Mouse (Mus musculus) limb, embryonic 14.5 days (tissue): ENCODE data around the gene Clasp1. TPM values are rescaled to one million over a fixed set of nuclear protein-coding genes. Genes with fewer than 3 reads are reported as not detected.
A peak's percentile ranks its signal among the peaks of the same experiment; 100 is the strongest.

Experiments
- ATAC-seq: fragments of 200-750 bp; cut with Nextera tagmentation; 2 replicates; pipeline ENCODE4 v1.8.0; 2017; ENCODE audit warnings: low read depth, moderate number of reproducible peaks, moderate TSS enrichment; ENCODE audit not compliant: low FRiP score
- DNase-seq: peaks from one replicate; pipeline ENCODE4 v3.0.0-alpha.2; 2015; ENCODE audit warnings: low spot score
- H3K27ac ChIP-seq: fragments of 300-500 bp; sonication (generic); replicated peaks from 2 replicates; pipeline ENCODE4 v1.5.1; 2014; ENCODE audit warnings: low read depth, mild to moderate bottlenecking, low read length, moderate library complexity, mixed read lengths
- H3K27me3 ChIP-seq: fragments of 300-500 bp; sonication (generic); 2 replicates; pipeline ENCODE4 v1.6.1; 2014; ENCODE audit warnings: low read length, mixed read lengths; ENCODE audit not compliant: control insufficient read depth, insufficient read depth
- H3K36me3 ChIP-seq: fragments of 300-500 bp; sonication (generic); 2 replicates; pipeline ENCODE4 v1.6.1; 2014; ENCODE audit warnings: mild to moderate bottlenecking, low read length, moderate library complexity, mixed read lengths; ENCODE audit not compliant: control insufficient read depth, insufficient read depth
- H3K4me1 ChIP-seq: fragments of 300-500 bp; sonication (generic); 2 replicates; pipeline ENCODE4 v1.6.1; 2014; ENCODE audit warnings: antibody characterized with exemption, low read length, mixed read lengths; ENCODE audit not compliant: control insufficient read depth, insufficient read depth
- H3K4me2 ChIP-seq: fragments of 300-500 bp; sonication (generic); replicated peaks from 2 replicates; pipeline ENCODE4 v1.6.1; 2014; ENCODE audit warnings: low read depth, mild to moderate bottlenecking, low read length, moderate library complexity; ENCODE audit not compliant: severe bottlenecking
- H3K4me3 ChIP-seq: fragments of 300-500 bp; sonication (generic); replicated peaks from 2 replicates; pipeline ENCODE4 v1.5.1; 2014; ENCODE audit warnings: low read length
- H3K9ac ChIP-seq: fragments of 300-500 bp; sonication (generic); 2 replicates; pipeline ENCODE4 v1.6.1; 2014; ENCODE audit warnings: mild to moderate bottlenecking, low read depth, low read length, moderate library complexity; ENCODE audit not compliant: severe bottlenecking
- H3K9me3 ChIP-seq: fragments of 300-500 bp; sonication (generic); 2 replicates; pipeline ENCODE4 v1.6.1; 2016; ENCODE audit warnings: low read length; ENCODE audit not compliant: control insufficient read depth
- POLR2A ChIP-seq: fragments of 200-500 bp; IDR thresholded peaks from 2 replicates; pipeline ENCODE4 v1.8.0; 2012; ENCODE audit warnings: inconsistent platforms, mild to moderate bottlenecking, moderate library complexity, borderline replicate concordance; ENCODE audit not compliant: insufficient read depth, insufficient read length; ENCODE audit errors: extremely low read depth
- whole genome bisulfite sequencing: fragments of 180-500 bp; shearing (Covaris S2); extraction: QIAGEN DNeasy Blood & Tissue Kit; methylation state at CpG from one replicate; pipeline ENCODE4 v1.1.7; 2014; 5-methylcytosine and 5-hydroxymethylcytosine counted together
- polyA plus RNA-seq, 2 experiments: library from polyadenylated mRNA; depleted of rRNA in 1 of 2; stranded (reverse) in 1 of 2; unstranded in 1 of 2; fragments of >200 nt; fragmentation: Nextera tagmentation in 1 of 2; extraction: Ambion mirVana in 1 of 2; gene quantifications; 2 replicates each; pipeline versions ENCODE4 v1.2.1 to v1.2.3; 2012 to 2014

Clasp1 gene
- polyA plus RNA-seq, 2 experiments: 47.8 to 48.5 TPM

- WGBS: 78% methylated on average over 3 of the region's 3 CpGs
- Histone ChIP-seq H3K9me3 (no peaks in the 10 kb centered on the region), H3K4me3 (no peak overlapping the region), H3K4me2 (no peak overlapping the region), H3K9ac (no peak overlapping the region), H3K27me3 (no peaks in the 10 kb centered on the region), H3K4me1 (no peaks in the 10 kb centered on the region), H3K36me3 (peaks cover 9% of the 10 kb centered on the region), H3K27ac (no peak overlapping the region)
- ATAC-seq (no peak), DNase-seq (no peak)
- no peak for TF ChIP-seq POLR2A
Measured at GRCm38 (mm10) chr1:118492811-118493210, 104.0 kb downstream of the Clasp1 start.

DNA sequence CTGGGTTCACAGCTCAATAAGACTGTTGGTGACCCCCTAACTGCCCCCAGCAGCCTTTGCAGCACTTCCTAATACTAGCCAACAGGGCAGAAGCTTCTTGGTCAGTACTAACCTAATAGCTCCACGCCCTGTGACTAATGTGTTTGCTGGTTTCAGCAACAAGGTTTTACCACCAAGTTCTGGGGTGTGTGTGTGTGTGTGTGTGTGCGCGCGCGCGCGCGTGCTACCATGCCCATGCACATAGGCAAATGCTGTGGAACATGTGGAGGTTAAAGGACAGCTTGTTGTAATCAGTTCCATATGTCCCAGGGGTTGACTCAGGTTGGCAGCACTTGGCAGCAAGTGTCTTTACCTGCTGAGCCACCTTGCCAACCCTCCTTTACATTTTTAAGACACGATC, 105.7 kb downstream of the Clasp1 start:
- ATAC-seq: no peak
- Histone ChIP-seq H3K36me3 (peaks cover 20% of the 10 kb centered on the region), H3K27me3 (no peaks in the 10 kb centered on the region), H3K27ac (no peak overlapping the region), H3K4me2 (no peak overlapping the region), H3K4me3 (no peak overlapping the region), H3K9ac (no peak overlapping the region), H3K4me1 (no peaks in the 10 kb centered on the region), H3K9me3 (no peaks in the 10 kb centered on the region)
- no peak for TF ChIP-seq POLR2A
- 79% methylated on average over 9 of the region's 9 CpGs for WGBS
- no peak for DNase-seq

DNA sequence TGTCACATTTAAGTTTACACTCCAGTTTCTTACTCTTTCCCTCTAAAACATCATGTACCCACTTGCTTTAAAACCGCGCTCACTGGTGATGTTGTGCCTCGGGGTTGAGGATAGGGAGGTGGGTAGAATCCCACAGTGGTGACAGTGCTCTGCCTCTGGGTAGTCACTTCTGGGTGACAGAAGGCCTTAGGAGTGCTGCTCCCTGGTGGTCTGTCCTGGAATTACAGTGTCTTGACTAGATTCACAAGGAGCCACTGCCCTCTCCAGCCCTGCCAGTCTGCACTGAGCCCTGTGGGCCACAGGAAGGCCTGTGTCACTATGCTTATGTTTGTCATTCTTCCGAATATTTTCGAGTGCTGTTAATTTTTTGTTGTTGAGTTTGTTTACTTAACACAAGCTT, 109.5 kb downstream of the Clasp1 start:
- Histone ChIP-seq H3K4me2 (no peak overlapping the region), H3K9ac (no peak overlapping the region), H3K9me3 (no peaks in the 10 kb centered on the region), H3K4me3 (no peak overlapping the region), H3K27me3 (no peaks in the 10 kb centered on the region), H3K36me3 (peaks cover 56% of the 10 kb centered on the region), H3K27ac (no peak overlapping the region), H3K4me1 (no peaks in the 10 kb centered on the region)
- 83% methylated on average over 5 of the region's 5 CpGs for WGBS
- TF ChIP-seq POLR2A: no peak
- ATAC-seq (peak; percentile 53; the same call in 1 of the 2 replicates), DNase-seq (peak; percentile 72)

DNA sequence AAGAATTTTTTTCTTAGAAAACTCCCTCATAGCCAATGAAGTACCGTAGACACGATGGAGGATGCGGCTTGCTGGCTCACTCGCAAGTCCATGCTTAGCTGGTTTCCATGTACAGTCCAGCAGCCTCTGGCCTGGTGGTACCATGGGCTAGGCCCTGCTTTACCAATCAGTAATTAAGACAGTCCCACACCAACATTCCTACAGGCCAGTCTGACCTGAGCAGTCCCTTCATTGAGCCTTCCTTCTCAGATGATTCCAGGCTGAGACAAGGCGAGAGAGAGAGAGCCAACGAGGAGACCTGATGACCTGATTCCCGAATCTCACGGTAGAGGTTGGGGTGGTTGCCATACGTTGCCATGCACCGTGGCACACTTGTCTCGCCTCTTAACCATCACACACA, 111.7 kb downstream of the Clasp1 start:
- H3K27ac ChIP-seq: no peak overlapping the region
- DNase-seq (no peak), ATAC-seq (no peak)
- 97% methylated on average over 11 of the region's 11 CpGs for WGBS
- no peaks in the 10 kb centered on the region for H3K4me1 ChIP-seq
- no peak overlapping the region for H3K4me2 ChIP-seq
- H3K9me3 ChIP-seq: no peaks in the 10 kb centered on the region
- H3K36me3 ChIP-seq: peaks cover 76% of the 10 kb centered on the region
- TF ChIP-seq POLR2A: no peak
- H3K9ac ChIP-seq: no peak overlapping the region
- H3K4me3 ChIP-seq: no peak overlapping the region
- no peaks in the 10 kb centered on the region for H3K27me3 ChIP-seq

DNA sequence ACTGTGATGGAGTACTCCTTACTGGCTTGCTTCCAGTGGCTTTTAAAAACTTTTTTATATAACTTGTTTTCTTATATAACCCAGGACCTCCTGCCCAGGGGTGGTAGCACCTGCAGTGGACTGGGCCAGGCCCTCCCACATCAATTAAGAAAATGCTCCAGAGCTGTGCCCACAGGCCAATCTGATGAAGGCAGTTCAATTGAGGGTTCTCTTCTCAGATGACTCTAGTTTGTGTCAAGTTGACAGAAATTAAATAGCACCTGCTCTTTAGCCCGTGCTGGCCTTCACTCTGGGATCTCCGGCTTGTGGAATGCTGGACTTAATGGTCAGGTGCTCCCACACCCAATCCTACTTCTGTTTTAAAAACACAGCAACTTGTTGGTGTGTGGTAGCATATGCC, 112.8 kb downstream of the Clasp1 start:
- ATAC-seq (no peak), DNase-seq (no peak)
- Histone ChIP-seq H3K27me3 (no peaks in the 10 kb centered on the region), H3K4me2 (no peak overlapping the region), H3K4me3 (no peak overlapping the region), H3K4me1 (no peaks in the 10 kb centered on the region), H3K27ac (no peak overlapping the region), H3K9ac (no peak overlapping the region), H3K9me3 (no peaks in the 10 kb centered on the region), H3K36me3 (peaks cover 85% of the 10 kb centered on the region)
- 85% methylated on average over 2 of the region's 2 CpGs for WGBS
- no peak for TF ChIP-seq POLR2A

GRCm38 (mm10) chr1:118505746-118506145, 116.9 kb downstream of the Clasp1 start:
- H3K9me3 ChIP-seq: no peaks in the 10 kb centered on the region
- H3K27ac ChIP-seq: no peak overlapping the region
- TF ChIP-seq POLR2A: no peak
- peaks cover 92% of the 10 kb centered on the region for H3K36me3 ChIP-seq
- H3K4me2 ChIP-seq: no peak overlapping the region
- ATAC-seq (no peak), DNase-seq (no peak)
- no peaks in the 10 kb centered on the region for H3K27me3 ChIP-seq
- no peaks in the 10 kb centered on the region for H3K4me1 ChIP-seq
- H3K9ac ChIP-seq: no peak overlapping the region
- H3K4me3 ChIP-seq: no peak overlapping the region
- WGBS: 92% methylated on average over 1 of the region's 1 CpGs
